ENCODE assay signal across 24 mouse cellular contexts in genomic region chr11:41953550-41953949, GRCm38 (mm10). TPM values are rescaled to one million over a fixed set of nuclear protein-coding genes. Genes with fewer than 3 reads are reported as not detected.
"Had no signal": no experiment of that assay in that cellular context is flagged by ENCODE, and none has a peak within 500 bp of the region (broad histone marks: within the 10 kb centered on the region; RNA-seq: fewer than 3 reads in every experiment).

No protein-coding gene starts in this region.

- H3K4me1 ChIP-seq: midbrain, embryonic 10.5 days; midbrain, embryonic 12.5 days; neural tube, embryonic 13.5 days; neural tube, embryonic 15.5 days had no signal

- H3K9me3 ChIP-seq: midbrain, embryonic 10.5 days; midbrain, embryonic 12.5 days; neural tube, embryonic 13.5 days; neural tube, embryonic 15.5 days had no signal

- H3K36me3 ChIP-seq: midbrain, embryonic 10.5 days; midbrain, embryonic 12.5 days; neural tube, embryonic 13.5 days had no signal

- DNase-seq: lung, adult 18-20 months; lung, embryonic 14.5 days; lung, postnatal 10 days; lung, postnatal 4 days; midbrain, embryonic 14.5 days; retina, postnatal 1 day; right cerebral cortex, adult 18-20 months; right cerebral cortex, postnatal 25 days; right cerebral cortex, postnatal 4 days; spleen, adult 18-20 months; thymus, adult 2 months; thymus, postnatal 25 days had no signal

- H3K4me2 ChIP-seq: lung, embryonic 14.5 days; midbrain, embryonic 12.5 days; neural tube, embryonic 13.5 days; neural tube, embryonic 15.5 days had no signal

- H3K4me3 ChIP-seq: midbrain, embryonic 10.5 days; midbrain, embryonic 12.5 days; myocyte; neural tube, embryonic 13.5 days; neural tube, embryonic 15.5 days had no signal

- H3K27ac ChIP-seq: midbrain, embryonic 10.5 days; midbrain, embryonic 12.5 days; neural tube, embryonic 13.5 days; neural tube, embryonic 15.5 days had no signal

- ATAC-seq: midbrain, embryonic 16.5 days had no signal

- H3K9ac ChIP-seq: lung, embryonic 14.5 days; midbrain, embryonic 12.5 days; neural tube, embryonic 13.5 days; neural tube, embryonic 15.5 days had no signal

- H3K27me3 ChIP-seq: midbrain, embryonic 12.5 days; neural tube, embryonic 13.5 days; neural tube, embryonic 15.5 days had no signal

RNA-seq across cellular contexts. Expression of gene Gabrg2, which starts 47.1 kb away (rescaled TPM):
- total RNA-seq: megakaryocyte, adult 5-6 weeks; megakaryocyte-erythroid progenitor cell, adult 5-6 weeks had no signal
- polyA plus RNA-seq: liver, embryonic 16.5 days; small intestine, adult 2 months; testis, adult 2 months; thymus, adult 2 months; urinary bladder, adult 2 months had no signal
